Mouse (Mus musculus) embryonic fibroblast, embryonic 13.5 days (primary cell): ENCODE measurements around the gene Papola. TPM values are rescaled to one million over a fixed set of nuclear protein-coding genes. Genes with fewer than 3 reads are reported as not detected.

Experiments used
- H3K27ac ChIP-seq: 2 replicates; pipeline ENCODE4 v1.5.1; 2012; ENCODE audit warnings: low read length, control low read depth, inconsistent platforms; ENCODE audit not compliant: insufficient read depth
- H3K4me1 ChIP-seq: 2 replicates; pipeline ENCODE4 v1.6.1; 2011; ENCODE audit warnings: low read length; ENCODE audit not compliant: control insufficient read depth, insufficient read depth
- H3K4me3 ChIP-seq: 2 replicates; pipeline ENCODE4 v1.5.1; 2011; ENCODE audit warnings: mild to moderate bottlenecking, control low read depth, low read length; ENCODE audit not compliant: insufficient read depth
- CTCF ChIP-seq: IDR thresholded peaks from 2 replicates; pipeline ENCODE4 v1.5.1; 2011; ENCODE audit warnings: mild to moderate bottlenecking, control low read depth, low read length, moderate library complexity, borderline replicate concordance; ENCODE audit not compliant: insufficient read depth
- POLR2A ChIP-seq: IDR thresholded peaks from 2 replicates; pipeline ENCODE4 v1.6.1; 2011; ENCODE audit warnings: low read depth, mild to moderate bottlenecking, control low read depth, low read length, moderate library complexity
- polyA plus RNA-seq: library from polyadenylated mRNA; stranded (reverse); fragments of >200 nt; gene quantifications from 2 replicates; pipeline ENCODE4 v1.2.4, GENCODE M21; 2011; ENCODE audit warnings: low read depth; ENCODE audit not compliant: missing spikeins, insufficient read length

The Papola gene
- polyA plus RNA-seq, 1 experiment = 214 TPM

DNA sequence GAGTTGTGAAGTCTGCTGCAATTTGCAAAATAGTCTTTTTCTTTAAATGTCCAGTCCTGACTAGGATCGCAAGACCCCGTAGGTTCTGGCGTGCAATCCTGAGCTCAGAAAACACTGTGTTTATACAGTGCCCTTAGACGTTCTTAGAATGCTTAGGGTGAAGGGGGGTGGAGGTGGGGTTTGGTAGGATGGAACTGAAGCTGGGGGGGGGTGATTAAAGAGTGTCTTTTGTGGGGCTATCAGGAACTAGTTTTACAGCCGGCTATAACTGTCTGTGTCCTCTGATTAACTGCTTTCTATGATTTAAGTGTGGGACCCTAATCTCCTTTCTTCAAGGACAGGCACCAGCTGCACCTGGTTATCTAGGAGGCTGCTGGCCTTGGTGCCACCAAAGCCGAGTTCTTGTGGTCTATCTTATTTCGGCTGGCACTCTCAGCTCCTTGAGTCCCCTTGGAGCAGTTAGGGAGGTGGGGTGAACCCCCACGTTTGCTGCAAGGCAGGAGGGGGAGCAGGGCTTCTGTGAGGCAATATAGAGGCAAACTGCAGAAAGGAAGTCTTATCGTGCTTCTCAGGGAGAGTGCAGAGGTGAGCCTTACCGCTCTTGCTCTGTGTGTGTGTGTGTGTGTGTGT lies 24.5 kb upstream of the Papola start:
- no peak for TF ChIP-seq CTCF
- TF ChIP-seq POLR2A = no peak
- no peak overlapping the region for H3K27ac ChIP-seq
- no peaks in the 10 kb centered on the region for H3K4me1 ChIP-seq
- H3K4me3 ChIP-seq = no peak overlapping the region

DNA sequence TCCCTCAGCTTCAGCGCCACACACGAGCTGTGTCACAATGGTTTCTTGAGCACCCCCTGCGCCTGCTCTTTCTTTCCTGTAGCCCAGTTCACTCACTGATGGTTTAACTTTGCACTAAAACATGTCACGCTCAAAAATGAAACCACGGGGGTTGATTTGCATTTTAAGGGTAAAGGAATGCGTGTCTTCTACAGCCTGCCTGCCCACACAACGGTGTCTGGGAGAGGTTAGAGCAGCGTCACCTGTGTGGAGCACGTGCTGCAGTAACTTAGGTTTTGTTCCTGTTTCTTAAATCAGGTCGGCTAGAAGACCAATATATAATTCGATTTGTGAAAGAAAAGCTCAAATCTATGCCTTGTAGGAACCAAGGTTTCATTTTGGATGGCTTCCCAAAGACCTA lies 23.3 kb upstream of the Papola start:
- Histone ChIP-seq H3K27ac (no peak overlapping the region), H3K4me3 (no peak overlapping the region), H3K4me1 (no peaks in the 10 kb centered on the region)
- TF ChIP-seq CTCF (no peak), POLR2A (no peak)

DNA sequence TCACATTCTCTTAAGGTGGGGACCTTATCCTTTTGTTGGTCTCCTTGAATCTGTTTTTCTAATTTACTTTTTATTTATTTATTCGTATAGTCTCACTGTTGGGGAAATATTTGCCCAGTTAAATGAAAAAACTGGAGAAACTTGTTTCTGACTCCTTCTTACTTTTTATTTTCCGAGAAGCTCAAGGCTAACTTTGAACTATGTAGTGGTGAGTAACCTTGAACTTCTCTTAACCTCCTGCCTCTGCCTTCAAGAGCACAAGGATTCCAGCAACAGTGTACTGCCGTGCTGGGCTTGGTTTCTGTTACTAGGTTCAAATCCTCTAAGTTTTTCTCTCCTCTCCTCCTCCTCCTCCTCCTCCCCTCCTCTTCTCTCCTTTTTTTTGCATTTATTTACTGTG lies 22.9 kb upstream of the Papola start:
- no peak for TF ChIP-seq CTCF
- TF ChIP-seq POLR2A = no peak
- no peak overlapping the region for H3K4me3 ChIP-seq
- H3K4me1 ChIP-seq = no peaks in the 10 kb centered on the region
- H3K27ac ChIP-seq = no peak overlapping the region

DNA sequence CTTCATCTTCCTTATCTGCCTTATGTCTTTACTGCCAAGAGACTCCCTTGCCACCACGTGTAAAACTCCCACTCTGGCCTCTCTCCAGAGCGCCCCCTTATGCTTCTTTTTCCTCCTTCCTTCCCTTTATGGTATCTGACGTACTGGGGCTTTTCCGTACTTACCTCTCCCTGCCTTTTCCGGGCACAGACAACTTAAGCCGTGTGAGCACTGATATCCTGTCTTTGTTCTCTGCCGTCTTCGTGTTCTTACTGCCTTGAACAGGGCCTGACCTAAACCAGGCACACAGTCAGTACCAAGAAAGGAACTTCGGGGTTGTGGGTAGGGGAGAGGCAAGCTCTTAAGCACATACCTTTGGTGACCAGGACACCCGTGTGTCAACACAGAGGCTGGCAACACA lies 14.8 kb upstream of the Papola start:
- TF ChIP-seq CTCF (no peak), POLR2A (no peak)
- H3K4me3 ChIP-seq = no peak overlapping the region

DNA sequence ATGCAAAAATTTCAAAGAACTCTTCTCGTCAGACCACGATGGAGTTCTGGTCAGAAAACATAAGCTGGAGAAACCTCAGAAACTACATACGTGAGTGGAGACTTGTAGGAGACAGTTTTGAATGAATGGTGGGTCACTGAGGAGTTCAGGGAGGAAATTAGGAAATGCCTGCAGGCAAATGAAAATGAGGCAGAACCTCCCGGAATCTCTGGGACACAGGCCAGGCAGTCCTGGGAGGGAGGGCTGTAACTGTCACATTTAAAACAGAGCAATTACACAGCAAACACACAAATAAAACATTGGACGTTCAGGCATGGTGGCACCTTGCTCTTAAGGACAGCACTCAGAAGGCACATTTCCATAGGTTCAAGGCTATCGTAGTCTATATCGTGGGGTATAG lies 9.6 kb upstream of the Papola start:
- H3K27ac ChIP-seq = no peak overlapping the region
- no peak for TF ChIP-seq POLR2A
- no peak for TF ChIP-seq CTCF
- no peaks in the 10 kb centered on the region for H3K4me1 ChIP-seq
- no peak overlapping the region for H3K4me3 ChIP-seq

More for the DNA sequence above, 14.8 kb upstream of the Papola start:
- Histone ChIP-seq H3K27ac (no peak overlapping the region), H3K4me1 (no peaks in the 10 kb centered on the region)

DNA sequence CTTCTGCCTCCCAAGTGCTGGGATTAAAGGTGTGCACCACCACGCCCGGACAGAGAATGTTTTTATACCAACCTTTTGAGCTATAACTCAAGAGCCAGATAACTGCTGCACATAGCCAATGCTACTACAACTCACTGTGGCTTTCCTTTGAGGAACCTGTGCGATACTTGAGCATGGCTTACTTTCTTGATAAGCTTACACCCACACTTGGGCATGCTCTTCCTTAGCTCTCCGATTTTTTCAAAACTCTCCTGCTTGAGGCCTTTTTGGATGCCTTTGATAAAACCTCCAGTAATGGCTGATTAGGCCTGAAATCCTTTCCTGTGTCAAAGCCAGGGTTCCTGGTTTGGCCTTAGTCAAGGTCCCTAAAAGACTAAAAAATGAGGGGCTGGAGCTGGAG lies 6.8 kb upstream of the Papola start:
- H3K4me1 ChIP-seq = no peaks in the 10 kb centered on the region
- TF ChIP-seq CTCF (no peak), POLR2A (no peak)
- H3K27ac ChIP-seq = no peak overlapping the region
- H3K4me3 ChIP-seq = no peak overlapping the region

DNA sequence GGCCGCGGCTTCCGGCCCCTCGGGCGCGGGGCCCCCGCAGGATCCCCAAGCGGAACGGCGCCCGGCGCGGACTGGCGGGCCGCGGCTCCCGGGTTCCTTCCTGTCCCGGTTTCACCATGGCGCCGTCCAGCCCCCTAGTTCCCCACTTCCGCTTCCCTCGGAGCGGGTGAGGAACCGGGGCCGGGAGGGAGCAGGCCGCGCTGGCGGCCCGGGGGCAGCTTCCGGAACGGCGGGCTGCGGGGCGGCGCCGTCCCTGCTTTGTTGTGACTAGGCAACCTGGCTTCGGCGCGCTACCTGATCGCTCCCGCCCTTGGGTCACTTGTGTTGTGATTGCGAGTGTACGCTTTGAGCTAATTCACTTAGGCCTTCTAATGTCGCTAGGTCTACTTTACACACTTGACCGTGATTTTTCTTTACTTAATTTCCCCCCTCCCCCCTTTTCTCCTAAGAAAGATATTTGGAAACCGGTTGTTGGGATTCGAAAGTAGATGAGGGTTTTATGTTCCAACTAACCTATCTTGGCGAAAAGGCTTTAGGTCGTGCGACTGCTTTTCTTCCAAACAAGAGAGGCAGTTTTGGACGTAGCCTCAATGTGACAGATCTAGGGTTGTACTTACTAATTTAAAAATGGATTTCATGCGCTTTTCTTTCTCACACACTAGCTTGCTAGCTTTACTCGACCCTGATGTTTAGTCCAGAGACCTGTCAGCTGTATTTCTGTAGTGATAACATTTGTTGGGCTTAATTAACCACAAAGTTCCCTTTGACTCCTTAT lies 693 bp downstream of the Papola start:
- H3K27ac ChIP-seq = peak overlapping the region; percentile 92
- H3K4me1 ChIP-seq = peaks cover 2% of the 10 kb centered on the region; the same call in 1 of the 2 replicates
- TF ChIP-seq POLR2A = peak; percentile 39
- no peak for TF ChIP-seq CTCF
- peak overlapping the region; percentile 96 for H3K4me3 ChIP-seq

DNA sequence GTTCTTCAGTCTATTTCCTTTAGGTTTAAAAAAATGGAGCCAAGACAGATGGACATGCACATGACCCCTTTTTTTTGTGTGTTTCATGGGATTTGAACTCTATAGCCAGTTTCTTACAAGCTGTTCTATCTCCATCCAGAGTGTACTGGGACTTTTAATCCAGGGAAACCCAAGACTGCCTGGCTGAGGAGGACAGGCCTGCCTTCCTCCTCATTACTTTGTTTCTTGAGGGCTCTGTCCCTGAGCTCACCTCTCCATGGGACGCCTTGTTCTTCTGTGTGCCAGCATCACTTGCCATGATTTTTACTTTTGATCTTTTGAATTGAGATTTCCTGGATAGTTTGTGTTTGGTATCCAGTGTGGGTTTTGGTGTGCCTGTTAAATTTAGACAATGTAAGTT lies 1.6 kb downstream of the Papola start:
- no peak overlapping the region for H3K27ac ChIP-seq
- TF ChIP-seq CTCF (no peak), POLR2A (no peak)
- H3K4me3 ChIP-seq = peak overlapping the region; percentile 96
- peaks cover 2% of the 10 kb centered on the region; the same call in 1 of the 2 replicates for H3K4me1 ChIP-seq

DNA sequence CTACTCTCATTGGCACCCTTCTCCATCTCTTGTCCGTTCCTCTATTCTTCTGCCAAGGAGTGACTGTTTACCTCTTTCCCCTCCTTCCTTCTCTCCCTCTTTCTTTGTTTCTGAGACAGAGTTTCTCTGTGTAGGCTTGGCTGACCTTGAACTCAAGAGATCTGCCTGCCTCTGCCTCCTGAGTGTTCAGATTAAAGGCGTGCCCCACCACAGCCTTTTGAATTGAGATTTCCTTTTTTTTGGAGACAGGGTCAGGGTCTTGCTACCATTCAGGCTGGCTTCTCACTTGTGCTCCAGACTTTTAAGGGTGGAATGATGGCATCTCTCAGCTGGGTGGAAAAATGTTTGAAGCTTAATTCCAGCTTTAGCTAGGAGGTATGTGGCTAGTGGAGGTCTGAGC lies 3.1 kb downstream of the Papola start:
- TF ChIP-seq POLR2A (no peak), CTCF (no peak)
- Histone ChIP-seq H3K4me1 (peaks cover 2% of the 10 kb centered on the region; the same call in 1 of the 2 replicates), H3K27ac (no peak overlapping the region), H3K4me3 (no peak overlapping the region)

DNA sequence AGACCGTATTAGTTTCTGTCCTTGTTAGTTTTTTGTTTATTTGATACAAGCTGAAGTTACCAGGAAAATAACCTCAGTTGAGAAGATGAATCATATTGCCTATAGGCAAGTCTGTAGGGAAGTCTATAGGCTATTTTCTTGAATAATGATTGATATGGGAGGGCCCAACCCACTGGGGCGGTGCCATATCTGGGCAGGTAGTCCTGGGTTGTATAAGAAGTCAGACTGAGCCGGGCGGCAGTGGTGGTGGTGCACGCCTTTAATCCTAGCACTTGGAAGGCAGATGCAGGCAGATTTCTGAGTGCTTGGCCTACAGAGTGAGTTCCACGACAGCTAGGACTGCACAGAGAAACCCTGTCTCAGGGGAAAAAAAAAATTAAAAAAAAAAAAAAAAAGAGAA lies 5.4 kb downstream of the Papola start:
- no peak overlapping the region for H3K27ac ChIP-seq
- H3K4me3 ChIP-seq = no peak overlapping the region
- TF ChIP-seq POLR2A = no peak
- TF ChIP-seq CTCF = no peak

DNA sequence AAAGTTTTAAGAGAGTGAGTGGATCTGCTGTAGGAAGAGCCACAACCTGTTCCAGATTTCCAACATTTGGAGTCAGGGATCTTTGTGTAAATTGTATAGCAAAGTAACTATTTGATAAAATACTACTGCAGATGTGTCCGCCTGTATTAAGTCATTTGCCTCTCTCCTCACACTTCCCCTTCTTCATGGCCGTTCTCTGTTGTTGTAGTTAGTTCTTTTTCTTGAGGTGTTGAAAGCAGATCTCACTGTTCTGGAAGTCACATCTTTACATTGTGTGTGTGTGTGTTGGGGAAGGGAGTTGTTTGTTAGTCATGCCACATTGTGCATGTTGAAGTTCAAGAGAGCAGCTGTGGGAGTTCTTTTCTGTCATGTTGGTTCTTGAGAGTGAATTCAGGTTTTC lies 10.4 kb downstream of the Papola start:
- Histone ChIP-seq H3K27ac (no peak overlapping the region), H3K4me1 (no peaks in the 10 kb centered on the region), H3K4me3 (no peak overlapping the region)
- no peak for TF ChIP-seq CTCF
- no peak for TF ChIP-seq POLR2A

More for the DNA sequence above, 5.4 kb downstream of the Papola start:
- peaks cover 2% of the 10 kb centered on the region; the same call in 1 of the 2 replicates for H3K4me1 ChIP-seq
